Mouse (Mus musculus) liver, embryonic 14.5 days (tissue): ENCODE results near the gene Avil. TPM values are rescaled to one million over a fixed set of nuclear protein-coding genes. Genes with fewer than 3 reads are reported as not detected.

Source experiments
- ATAC-seq: fragments of 200-750 bp; cut with Nextera tagmentation; 2 replicates; pipeline ENCODE4 v1.8.0; 2017; ENCODE audit warnings: moderate number of reproducible peaks, mild to moderate bottlenecking, moderate library complexity; ENCODE audit not compliant: insufficient read depth
- DNase-seq, 3 experiments: peaks; one replicate each; pipeline ENCODE4 v3.0.0-alpha.2; 2012 to 2013; ENCODE audit warnings: low read depth in 3 of 3, low spot score in 3 of 3
- H3K27ac ChIP-seq: fragments of 300-500 bp; sonication (generic); 2 replicates; pipeline ENCODE4 v1.5.1; 2014; ENCODE audit warnings: moderate library complexity, mild to moderate bottlenecking, control low read depth, inconsistent platforms
- H3K27me3 ChIP-seq: fragments of 300-500 bp; sonication (generic); 2 replicates; pipeline ENCODE4 v1.6.1; 2014; ENCODE audit warnings: mild to moderate bottlenecking, low read length, moderate library complexity; ENCODE audit not compliant: control insufficient read depth, insufficient read depth
- H3K36me3 ChIP-seq: fragments of 300-500 bp; sonication (generic); replicated peaks from 2 replicates; pipeline ENCODE4 v1.6.1; 2014; ENCODE audit warnings: low read depth; ENCODE audit not compliant: control insufficient read depth, insufficient read depth
- H3K4me1 ChIP-seq, 2 experiments: fragments of 200-500 bp in 1 of 2; fragments of 300-500 bp in 1 of 2; sonication (generic) in 1 of 2; replicated peaks; 2 replicates each; pipeline ENCODE4 v1.6.1; 2012 to 2014; ENCODE audit warnings: antibody characterized with exemption in 1 of 2, inconsistent platforms in 1 of 2, low read length in 1 of 2; ENCODE audit not compliant: control insufficient read depth in 2 of 2, insufficient read depth in 2 of 2
- H3K4me2 ChIP-seq: fragments of 300-500 bp; sonication (generic); 2 replicates; pipeline ENCODE4 v1.6.1; 2014; ENCODE audit warnings: low read depth, mild to moderate bottlenecking, control low read depth, moderate library complexity
- H3K4me3 ChIP-seq, 2 experiments: fragments of 200-500 bp in 1 of 2; fragments of 300-500 bp in 1 of 2; sonication (generic) in 1 of 2; 2 replicates each; pipeline ENCODE4 v1.5.1; 2012 to 2014; ENCODE audit warnings: low read depth in 2 of 2, low read length in 2 of 2, mild to moderate bottlenecking in 2 of 2, control low read depth in 1 of 2, inconsistent platforms in 1 of 2, moderate library complexity in 1 of 2; ENCODE audit not compliant: insufficient read depth in 1 of 2
- H3K9ac ChIP-seq: fragments of 300-500 bp; sonication (generic); replicated peaks from 2 replicates; pipeline ENCODE4 v1.6.1; 2014; ENCODE audit warnings: mild to moderate bottlenecking, control low read depth, moderate library complexity
- H3K9me3 ChIP-seq: fragments of 300-500 bp; sonication (generic); 2 replicates; pipeline ENCODE4 v1.6.1; 2016; ENCODE audit warnings: low read length, mixed read lengths; ENCODE audit not compliant: control insufficient read depth
- CTCF ChIP-seq: IDR thresholded peaks from 2 replicates; pipeline ENCODE4 v1.5.1; 2016; ENCODE audit warnings: antibody characterized with exemption, low read depth, control low read depth
- EP300 ChIP-seq: IDR thresholded peaks from 2 replicates; pipeline ENCODE4 v1.6.1; 2016; ENCODE audit warnings: antibody characterized with exemption, low read depth
- WGBS: fragments of 180-500 bp; shearing (Covaris S2); extraction: QIAGEN DNeasy Blood & Tissue Kit; methylation state at CpG from one replicate; pipeline ENCODE4 v1.1.7; 2014; ENCODE audit not compliant: insufficient replicate concordance; 5-methylcytosine and 5-hydroxymethylcytosine counted together
- polyA plus RNA-seq, 2 experiments: library from polyadenylated mRNA; depleted of rRNA in 1 of 2; stranded (reverse) in 1 of 2; unstranded in 1 of 2; fragments of >200 nt; fragmentation: Nextera tagmentation in 1 of 2; extraction: Ambion mirVana in 1 of 2; gene quantifications; 2 replicates each; pipeline versions ENCODE4 v1.2.1 to v1.2.3; 2012 to 2014

The Avil gene
- polyA plus RNA-seq, 2 experiments, result 0.03 to 0.12 TPM

GRCm38 (mm10) chr10:126985579-126985978, 14.9 kb upstream of the Avil start:
- H3K4me2 ChIP-seq, result no peak overlapping the region
- ATAC-seq, result no peak
- no peaks in the 10 kb centered on the region for H3K27me3 ChIP-seq
- no peak overlapping the region for H3K4me3 ChIP-seq
- H3K9ac ChIP-seq, result no peak overlapping the region
- TF ChIP-seq CTCF, result no peak
- no peak for TF ChIP-seq EP300
- H3K4me1 ChIP-seq, result peaks cover 7 to 30% of the 10 kb centered on the region in 2 experiments
- whole genome bisulfite sequencing, result 84% methylated on average over 9 of the region's 9 CpGs
- DNase-seq, result no peak
- no peaks in the 10 kb centered on the region for H3K36me3 ChIP-seq
- H3K27ac ChIP-seq, result no peak overlapping the region
- no peaks in the 10 kb centered on the region for H3K9me3 ChIP-seq

- H3K4me2 ChIP-seq, result no peak overlapping the region
Measured at GRCm38 (mm10) chr10:126986541-126986961, 14.0 kb upstream of the Avil start.

GRCm38 (mm10) chr10:126987183-126988118, 13.1 kb upstream of the Avil start:
- Histone ChIP-seq H3K27me3 (no peaks in the 10 kb centered on the region), H3K4me3 (no peak overlapping the region), H3K36me3 (peaks cover 2% of the 10 kb centered on the region), H3K9me3 (no peaks in the 10 kb centered on the region), H3K4me2 (no peak overlapping the region), H3K9ac (no peak overlapping the region), H3K4me1 (peaks cover 0 to 19% of the 10 kb centered on the region in 2 experiments; a peak in 3 of 4 replicates), H3K27ac (no peak overlapping the region)
- no peak for TF ChIP-seq EP300
- TF ChIP-seq CTCF, result no peak
- ATAC-seq (no peak), DNase-seq (no peak)
- WGBS, result 37% methylated on average over 8 of the region's 8 CpGs

More at GRCm38 (mm10) chr10:126986541-126986961, 14.0 kb upstream of the Avil start:
- Histone ChIP-seq H3K4me1 (peaks cover 4 to 28% of the 10 kb centered on the region in 2 experiments), H3K27ac (no peak overlapping the region), H3K9ac (no peak overlapping the region), H3K27me3 (no peaks in the 10 kb centered on the region), H3K36me3 (no peaks in the 10 kb centered on the region), H3K4me3 (no peak overlapping the region), H3K9me3 (no peaks in the 10 kb centered on the region)
- 62% methylated on average over 4 of the region's 4 CpGs for WGBS
- TF ChIP-seq EP300 (no peak), CTCF (no peak)
- ATAC-seq (peak; percentile 21; the same call in 1 of the 2 replicates), DNase-seq (no peak)

- 21% methylated on average over 5 of the region's 5 CpGs for WGBS
- DNase-seq (no peak), ATAC-seq (no peak)
- H3K9me3 ChIP-seq, result no peaks in the 10 kb centered on the region
- H3K27me3 ChIP-seq, result no peaks in the 10 kb centered on the region
- peaks cover 0 to 15% of the 10 kb centered on the region in 2 experiments; a peak in 3 of 4 replicates for H3K4me1 ChIP-seq
- peaks cover 14% of the 10 kb centered on the region for H3K36me3 ChIP-seq
- H3K9ac ChIP-seq, result no peak overlapping the region
- TF ChIP-seq EP300 (no peak), CTCF (no peak)
- no peak overlapping the region for H3K27ac ChIP-seq
- H3K4me2 ChIP-seq, result no peak overlapping the region
- no peak overlapping the region for H3K4me3 ChIP-seq
Measured at GRCm38 (mm10) chr10:126988513-126989165, 11.9 kb upstream of the Avil start.
